Mouse (Mus musculus): ENCODE results near the gene 4930432M17Rik.

4930432M17Rik gene

DNA sequence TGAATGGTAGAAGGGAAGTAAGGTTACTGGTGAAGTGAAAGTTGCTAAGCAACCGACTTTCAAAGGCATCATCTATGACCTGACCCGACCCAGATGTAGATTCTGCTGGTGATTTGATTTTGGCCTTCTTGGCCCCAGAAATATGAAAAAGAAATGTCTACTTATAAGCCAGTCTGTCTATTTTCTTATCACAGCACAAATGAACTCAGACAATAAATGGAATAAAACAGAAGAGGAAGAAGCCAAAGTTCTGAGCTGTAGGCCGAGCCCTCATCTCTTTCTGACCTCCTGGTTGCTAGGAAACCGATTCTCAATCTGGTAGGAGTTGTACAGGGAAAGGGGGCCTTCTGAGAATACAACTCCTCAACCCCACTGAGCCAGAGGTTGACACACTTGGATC lies at the start of gene 4930432M17Rik:
4930432M17Rik (plus strand) TSS at position 301 of the 400 bp plus-strand sequence.
- DNase-seq = no peak

DNA sequence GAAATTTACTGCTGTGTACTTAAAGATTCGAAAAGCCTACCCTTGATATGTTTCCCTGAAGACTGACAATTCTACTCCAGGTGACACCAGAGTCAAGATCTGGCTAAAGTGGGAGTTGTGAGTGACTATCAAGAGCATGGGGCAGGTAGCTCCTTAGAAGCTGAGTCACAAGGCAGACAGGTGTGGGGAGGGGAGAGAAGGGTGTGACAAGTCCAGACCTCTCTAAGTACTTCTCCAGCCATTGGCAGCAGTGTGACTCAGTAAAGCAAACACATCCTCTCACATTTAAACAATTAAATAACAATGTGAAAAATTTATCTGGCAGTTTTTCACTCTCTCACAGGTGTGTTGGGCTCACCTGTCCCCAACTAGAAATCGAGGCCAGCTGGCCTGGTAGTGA lies 44.9 kb upstream of the 4930432M17Rik start:
- no peak for DNase-seq

DNA sequence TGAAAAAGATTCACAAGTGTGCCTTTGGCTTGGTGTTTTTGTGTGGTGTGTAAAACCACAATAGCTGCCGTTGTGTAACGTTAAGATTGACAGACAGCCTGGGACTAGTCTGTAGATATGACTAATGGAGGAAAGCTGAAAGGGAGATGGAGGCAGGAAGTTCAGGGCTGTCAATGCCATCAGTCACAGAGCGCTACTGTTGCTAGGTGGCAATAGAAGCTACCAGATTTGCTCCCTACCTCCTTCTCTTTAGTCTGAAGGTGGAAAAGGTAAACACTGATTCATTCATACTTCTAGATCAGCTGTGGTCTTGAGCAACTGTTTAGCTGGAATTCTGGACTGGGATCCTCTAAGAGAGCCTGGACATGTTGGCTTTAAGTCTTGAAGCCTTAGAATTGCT lies 44.3 kb upstream of the 4930432M17Rik start:
- DNase-seq = no peak

DNA sequence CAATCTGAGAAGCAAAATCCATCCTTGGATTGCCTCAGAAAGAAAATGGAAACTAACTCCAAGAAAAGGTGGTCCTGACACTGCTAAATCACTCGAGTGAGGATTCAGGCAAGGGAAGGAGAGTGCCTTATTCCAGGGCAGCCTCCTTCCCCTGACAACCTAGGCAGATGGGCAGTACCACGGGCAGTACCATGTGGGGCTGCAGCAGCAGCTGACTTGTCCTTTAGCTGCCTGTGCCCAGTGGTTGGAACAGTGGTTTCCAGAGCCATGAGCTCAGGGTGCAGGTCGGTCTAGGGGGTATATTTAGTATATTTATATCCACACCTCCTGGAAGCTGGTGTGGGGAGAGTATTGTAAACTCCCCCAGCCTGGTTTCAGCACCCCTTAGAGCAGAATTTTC lies 42.3 kb upstream of the 4930432M17Rik start:
- DNase-seq = no peak

DNA sequence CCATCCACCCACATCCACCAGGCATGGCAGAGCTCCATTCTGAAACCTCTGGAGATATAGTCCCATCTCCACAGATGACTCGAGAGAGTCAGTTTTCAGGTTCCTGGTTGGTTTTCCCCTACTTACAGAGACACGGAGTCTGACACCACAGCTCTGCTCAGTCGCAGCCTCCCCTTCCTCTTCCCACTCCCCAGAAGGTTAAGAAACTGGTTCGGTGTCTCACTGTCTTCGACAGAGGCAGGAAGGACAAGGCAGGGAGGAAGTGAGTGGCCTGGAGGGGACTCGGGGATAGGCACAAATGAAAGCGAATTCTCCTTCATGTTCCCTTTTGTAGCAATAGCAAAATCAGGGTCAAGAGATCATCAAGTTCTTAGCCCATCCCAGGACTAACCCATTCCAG lies 39.9 kb upstream of the 4930432M17Rik start:
- no peak for DNase-seq

DNA sequence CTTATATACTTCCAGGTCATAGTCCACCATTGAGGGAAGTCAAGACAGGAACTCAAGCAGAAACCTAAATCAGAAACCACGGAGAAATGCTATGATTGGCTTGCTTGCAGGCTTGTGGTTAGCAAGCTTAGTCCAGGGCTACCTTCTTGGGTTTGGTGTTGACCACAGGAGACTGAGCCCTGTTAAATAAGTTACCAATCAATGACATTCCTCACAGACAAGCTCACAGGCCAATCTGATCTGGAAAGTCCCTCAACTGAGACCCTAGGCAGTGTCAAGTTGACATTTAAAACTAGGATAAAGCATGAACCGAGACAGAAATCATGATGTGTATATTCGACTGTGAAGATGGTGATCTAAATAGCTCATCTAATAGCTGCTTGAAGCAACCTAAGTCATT lies 35.6 kb upstream of the 4930432M17Rik start:
- no peak for DNase-seq

DNA sequence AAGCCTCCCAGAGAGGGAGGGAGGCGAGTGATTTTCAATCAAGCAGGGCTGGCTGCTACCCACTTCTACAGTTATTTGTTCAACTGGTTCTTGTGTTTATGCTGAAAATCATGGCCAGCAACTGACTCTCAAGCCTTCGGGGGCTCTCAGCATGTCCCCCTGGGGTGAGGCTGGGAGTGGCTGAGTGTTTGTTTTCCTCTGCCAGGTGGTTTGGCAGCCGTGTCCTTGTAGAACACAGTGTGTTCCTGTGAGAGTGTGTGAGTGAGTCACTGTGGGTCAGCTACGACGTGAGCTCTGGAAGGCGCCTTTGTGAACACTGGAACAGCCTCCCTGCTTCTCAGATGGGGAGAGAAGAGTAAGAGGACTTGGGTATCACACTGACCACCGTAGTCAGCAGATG lies 35.1 kb upstream of the 4930432M17Rik start:
- DNase-seq = no peak

DNA sequence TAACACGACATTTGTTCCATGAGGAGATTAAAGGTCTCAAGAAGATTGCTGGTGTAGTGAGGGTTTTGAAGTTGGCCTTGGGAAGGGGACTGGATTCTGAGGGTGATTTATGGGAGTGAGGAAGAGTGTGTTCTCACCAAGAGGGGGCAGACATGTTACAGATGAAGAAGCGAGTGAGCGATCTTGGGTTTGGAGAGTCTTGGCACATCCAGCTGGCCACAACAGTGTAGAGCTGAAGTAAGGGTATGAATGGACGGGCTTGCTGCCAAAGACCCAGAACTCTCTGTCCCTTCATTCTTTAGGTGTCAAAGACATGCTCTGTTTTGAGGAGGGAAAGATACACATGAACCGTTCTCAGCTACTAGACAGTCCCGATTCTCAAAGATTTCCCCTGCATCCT lies 34.2 kb upstream of the 4930432M17Rik start:
- no peak for DNase-seq

DNA sequence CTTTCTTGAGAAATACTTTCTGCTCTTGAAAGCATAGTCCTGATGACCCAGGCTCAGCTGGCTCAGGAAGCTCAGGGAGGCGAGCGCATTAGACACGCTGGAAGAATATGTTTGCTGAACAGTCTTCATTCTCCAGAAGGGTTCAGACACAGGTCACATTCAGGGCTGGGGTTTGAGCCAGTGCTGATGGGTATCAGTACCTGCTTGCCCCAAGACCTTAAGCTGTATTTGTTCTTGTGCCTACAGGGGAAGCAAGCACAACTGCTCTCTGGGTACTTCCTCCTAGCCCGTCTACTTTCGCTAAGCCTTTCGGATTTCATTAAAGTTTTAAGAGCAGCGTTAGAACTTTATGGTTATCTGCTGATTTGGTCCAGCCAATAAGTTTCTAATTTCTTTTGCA lies 33.8 kb upstream of the 4930432M17Rik start:
- no peak for DNase-seq

DNA sequence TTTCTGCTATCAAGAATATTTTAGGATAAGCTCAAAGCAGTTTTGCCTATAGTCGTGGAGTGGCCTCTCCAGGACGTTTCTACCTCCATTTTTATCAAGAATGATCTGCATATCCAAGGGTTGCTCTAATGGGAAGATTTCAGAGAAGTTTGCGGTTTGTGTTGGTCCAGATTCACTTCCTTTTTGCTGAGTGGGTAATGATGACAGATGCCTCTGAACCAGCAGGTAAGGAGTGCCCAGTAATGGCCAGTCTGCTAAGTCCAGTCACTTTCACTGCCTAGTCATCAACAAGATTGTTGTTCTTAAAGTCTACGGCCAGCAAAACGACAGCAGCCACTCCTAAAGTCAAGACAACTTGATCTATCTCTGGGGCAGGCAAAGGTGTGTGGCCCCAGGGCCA lies 32.8 kb upstream of the 4930432M17Rik start:
- no peak for DNase-seq

DNA sequence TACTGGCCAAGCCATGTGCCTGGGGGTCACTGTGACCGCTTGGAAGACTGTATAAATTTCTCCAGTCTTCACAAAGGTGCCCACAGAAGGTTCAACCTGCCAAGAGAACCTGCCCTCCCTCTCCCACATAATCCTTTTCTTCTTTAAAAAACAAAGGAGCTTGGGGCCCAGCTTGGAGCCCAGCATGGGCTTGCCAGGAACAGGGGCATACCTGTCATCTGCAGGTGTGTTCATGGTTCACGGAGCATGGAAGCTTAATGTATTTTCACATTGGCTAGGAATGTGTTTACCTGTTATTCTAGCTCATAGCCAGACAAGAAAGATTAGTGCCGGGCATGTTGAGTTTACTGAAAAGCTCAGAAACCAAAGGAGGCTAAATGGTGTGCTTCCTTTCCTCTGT lies 32.3 kb upstream of the 4930432M17Rik start:
- DNase-seq = no peak

DNA sequence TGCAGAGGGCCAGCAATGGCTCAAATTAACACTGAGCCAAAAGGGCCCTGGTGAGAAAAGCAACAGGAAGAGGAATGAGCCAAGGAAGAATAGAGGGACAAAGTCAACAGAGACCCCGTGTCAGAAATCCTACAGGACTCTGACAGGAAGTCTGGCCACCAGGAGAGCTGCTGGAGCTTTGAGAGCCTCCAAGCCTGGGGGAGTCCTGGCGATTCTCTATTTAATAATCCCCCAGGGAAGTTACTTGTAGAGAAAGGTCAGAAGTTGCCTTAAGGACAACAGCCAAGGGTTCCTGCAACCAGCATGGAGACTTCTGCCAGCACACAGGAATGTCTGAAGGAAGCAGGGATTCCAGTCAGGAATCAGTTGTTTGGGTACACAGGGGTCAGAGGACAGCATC lies 30.0 kb upstream of the 4930432M17Rik start:
- DNase-seq = no peak

DNA sequence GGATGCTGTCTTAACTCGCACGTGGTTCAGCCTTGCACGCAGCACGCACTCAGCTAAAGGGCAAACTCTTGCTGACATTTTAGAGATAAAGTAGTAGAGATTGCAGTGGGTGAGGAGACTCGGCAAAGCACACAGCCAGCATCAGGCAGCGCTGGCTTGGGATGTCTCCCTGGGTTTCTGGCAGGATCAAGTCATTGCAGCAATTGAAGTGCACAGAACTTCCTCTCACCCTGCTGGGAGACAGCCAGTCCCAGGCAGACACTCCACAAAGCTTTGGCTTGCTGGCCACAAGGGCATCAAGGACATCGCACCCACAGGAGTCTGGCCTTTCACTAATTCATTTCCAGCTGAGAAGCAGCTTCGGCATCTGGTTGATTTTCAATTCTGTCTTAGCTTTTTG lies 27.3 kb upstream of the 4930432M17Rik start:
- DNase-seq = no peak

DNA sequence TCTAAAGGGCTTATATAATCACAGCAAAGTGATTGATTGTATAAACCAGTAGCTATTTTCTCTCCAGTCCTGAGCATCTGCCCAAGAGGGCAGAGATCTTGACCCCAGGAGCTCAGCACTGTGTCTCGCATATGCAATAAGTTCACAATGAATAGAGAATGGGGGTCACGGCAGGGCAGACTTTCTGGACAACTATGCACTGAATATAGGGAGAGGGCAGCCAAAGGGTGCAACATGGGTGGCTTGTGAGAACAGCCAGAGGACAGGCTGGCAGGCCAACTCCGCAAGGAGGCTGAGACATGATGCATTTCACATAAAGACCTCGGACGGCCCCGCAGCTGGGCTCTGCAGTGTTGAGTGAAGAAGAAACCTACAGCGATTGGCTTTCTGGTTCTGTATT lies 25.1 kb upstream of the 4930432M17Rik start:
- DNase-seq = no peak

DNA sequence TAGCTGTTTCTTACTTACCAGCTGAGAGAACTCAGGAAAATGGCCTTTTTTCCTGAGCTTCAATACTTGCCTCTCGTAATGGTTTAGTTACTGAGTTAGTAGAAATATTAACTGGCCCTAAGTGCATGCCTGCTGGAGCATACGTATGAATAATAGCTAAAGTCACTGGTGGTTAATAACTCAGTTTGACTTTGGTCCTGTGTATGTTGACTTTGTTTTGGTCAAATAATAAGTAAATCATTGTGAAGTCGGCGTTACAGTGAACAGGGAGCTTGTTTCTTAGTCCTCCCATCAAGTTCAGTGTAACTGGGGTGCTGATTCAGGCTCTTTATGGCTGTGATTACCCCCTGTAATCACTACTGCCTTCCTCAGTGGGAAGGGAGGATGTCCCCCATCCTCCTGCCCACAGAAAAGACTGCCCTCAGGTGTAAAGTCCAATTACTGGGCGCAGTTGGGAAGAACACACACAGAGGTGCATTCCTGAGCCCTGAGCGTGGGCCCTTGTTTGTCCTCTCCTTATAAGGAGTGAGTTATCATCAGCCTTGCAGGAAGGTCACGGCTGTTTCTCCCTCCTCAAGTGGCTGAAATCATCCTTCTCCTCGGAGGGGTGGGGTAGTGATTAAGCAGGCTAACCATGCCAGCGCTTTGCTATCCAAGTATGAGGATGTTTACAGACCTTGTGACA lies 24.1 kb upstream of the 4930432M17Rik start:
- DNase-seq = no peak

DNA sequence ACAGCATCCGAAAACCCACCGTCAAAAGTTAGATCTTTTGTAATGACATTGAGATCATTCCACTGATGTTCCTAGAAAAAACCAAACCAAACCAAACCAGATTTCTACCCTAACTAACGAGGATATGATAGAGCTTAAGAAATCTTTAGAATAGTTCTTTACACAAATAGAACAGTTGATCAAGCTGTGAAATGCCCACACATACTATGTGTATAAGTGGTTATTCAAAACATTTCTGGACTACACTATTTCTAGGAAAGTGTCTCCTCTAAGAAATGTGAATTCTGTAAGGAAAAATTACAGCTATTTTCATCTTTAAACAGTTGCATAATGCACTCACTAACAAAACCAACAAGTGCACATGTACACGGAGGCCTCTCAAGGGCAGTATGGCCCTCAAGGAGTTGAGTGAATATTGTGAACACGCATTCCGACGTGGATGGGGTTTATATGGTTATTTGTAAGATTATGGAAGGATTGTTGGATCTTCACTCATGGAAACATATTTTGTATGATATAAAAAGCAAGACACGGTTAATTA lies 22.3 kb upstream of the 4930432M17Rik start:
- DNase-seq = no peak

DNA sequence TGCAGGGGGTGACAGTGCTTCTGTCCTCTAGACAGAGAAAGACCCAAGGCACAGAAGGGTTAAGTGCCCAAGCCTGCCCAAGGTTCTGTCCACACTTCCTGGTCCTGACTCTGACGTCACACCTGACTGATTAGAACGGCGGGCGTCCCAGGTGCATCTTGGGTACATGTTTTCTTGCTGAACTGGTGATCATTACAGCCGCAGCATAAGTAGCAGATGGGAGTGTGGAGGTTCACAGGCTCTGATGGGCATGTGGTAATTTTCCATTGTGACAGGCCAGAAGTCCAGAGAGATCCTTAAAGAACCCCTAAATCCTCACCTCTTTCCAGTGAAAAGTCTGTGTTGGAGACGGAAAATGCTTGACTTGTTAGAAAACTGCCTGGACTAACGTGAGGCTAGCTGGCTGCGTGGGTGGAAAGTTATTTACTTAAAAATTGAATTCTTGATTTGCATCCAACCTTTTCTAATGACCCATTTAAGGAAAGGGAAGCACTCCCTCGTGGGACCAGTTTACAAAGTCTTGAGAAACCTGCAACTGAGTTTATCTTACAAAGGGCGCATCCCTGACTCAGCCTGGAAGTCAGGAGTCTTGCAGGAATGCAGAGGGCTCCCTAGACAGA lies 20.4 kb upstream of the 4930432M17Rik start:
- DNase-seq = no peak

DNA sequence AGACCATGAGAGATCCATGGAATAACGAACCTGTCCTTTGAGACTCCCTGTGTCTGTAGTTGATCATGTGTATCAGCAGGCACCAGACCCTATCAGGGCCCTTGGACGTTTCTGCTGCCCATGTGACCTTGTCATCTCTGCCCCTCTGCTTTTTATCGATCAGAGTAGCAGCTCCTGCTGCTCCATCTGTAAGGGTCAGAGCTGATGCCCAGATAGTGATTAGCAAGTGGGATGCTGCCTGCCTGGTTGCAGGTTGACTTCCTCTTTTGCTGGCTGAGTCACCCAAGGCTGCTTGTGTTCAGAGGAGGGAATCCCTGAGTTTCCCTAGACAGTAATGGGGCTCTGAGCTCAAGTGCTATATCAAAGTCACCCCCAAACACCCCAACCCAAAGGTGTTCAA lies 18.9 kb upstream of the 4930432M17Rik start:
- DNase-seq = no peak

DNA sequence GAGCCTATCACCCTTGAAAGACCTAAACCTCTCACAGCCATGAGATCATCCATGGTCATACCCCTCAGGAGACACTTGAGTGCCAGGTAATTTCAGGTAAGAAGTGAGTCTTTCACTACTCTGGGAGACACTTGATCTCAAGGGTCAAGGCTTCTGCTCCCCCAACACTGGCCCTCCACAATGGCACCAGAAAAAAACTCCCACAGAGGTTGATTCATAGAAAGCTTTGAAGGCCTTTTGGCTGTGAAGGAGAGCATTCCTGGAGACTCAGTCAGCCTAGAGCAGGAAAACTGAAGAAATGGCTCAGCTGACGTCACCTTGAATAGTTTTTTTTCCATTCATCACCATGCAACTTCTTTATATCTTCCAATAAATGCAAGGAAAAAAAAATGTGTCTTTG lies 18.4 kb upstream of the 4930432M17Rik start:
- no peak for DNase-seq

DNA sequence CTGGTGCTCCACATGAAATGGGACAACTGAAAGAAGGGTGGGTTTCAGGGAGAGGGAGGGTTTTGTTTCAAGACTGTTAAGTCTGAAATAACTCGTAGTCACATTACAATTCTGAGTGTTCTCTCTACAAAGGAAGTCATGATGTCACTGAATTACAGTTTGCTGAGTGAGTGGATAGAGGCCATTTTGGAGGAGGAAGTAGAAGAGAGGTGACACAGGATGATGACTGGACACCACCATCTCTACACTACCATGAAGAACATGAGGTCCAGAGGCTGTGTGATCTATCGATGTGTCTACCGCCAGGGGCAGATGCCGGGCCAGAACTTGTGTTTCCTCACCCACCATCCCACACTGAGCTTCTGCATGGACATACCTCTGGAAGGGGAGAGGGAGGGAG lies 13.6 kb upstream of the 4930432M17Rik start:
- DNase-seq = no peak

DNA sequence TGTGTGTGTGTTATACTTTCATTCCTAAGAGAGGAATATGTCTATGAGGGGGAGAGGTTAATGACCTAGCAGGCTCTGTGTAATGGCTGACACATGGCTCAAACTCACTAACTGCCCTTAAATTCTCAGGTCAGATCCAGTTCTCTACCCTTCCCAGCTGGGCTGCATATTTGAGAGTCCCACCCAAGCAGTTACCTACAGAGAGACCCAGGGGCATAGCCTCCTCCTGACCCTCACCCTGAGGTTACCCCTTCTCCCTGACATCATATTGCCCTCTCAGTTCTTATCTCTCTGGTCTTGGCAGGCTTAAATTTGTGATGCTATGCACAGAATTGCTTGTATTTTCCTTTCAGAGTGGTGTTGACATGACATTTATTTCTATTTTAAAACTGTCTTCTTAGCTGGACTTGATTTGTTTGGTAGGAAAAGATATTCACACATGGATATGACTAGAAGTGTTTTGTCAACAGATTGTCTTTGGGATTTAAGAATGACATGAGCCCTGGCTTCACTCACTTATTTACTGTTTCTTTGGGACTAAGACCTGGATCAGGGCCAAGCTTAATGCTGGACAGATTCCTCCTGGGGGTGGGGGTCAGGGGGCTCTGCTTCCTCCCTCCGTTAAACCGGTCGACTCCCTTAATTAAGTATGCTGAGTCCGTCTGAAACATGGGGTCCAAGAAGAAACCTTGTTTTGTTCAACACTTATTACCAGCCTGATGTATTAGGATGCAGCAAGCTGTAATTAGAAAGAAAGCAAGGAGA lies 7.7 kb upstream of the 4930432M17Rik start:
- DNase-seq = no peak

DNA sequence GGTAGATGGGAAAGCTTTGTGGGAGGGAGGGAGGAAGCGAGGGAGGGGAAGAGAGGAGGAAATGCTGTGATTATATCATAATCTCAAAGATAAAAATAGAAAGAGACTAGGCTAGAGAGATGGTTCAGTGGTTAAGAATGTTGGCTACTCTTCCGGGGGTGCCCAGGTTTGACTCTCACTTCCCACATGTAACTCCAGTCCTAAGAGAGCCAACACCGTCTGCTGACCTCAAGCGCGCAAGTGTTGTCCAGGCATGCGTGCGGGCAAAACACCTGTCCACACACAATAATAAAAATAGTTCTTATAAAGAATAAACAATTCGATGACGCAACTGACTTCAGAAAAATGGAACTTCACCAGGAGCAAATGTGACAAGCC lies 7.1 kb upstream of the 4930432M17Rik start:
- no peak for DNase-seq

DNA sequence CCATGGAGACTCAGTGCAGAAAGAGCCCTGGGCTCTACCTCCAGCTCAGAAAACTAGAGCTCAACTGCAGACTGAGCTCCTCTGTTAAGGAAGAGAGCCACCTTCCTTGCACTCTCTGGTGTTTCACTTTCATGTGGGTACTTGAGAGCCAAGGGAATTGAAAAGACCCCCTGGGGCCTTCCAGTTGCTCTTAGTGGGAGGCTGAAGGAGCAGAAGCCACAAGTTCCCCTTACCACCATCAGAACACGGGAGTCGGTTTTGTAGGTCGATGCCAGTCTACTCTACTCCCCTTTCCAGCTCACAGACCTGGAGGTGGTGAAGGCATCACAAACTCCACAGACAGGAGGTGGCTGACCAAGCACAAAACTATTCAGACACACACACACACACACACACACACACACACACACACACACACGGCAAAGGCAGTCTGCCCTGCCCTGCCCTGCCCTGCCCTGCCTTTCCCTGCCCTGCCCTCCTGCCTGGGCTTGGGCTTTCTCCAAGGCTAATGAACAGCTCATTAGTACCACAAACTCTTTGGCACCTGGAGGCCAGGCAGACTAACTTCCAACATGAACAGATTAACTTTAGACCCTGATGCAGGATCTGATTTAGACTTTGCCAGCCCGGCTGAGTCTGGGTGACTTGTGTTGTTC lies 1.7 kb downstream of the 4930432M17Rik start:
- peak in 1 of 2 experiments; percentile 1 for DNase-seq

Data from B cell, adult 2 months (primary cell).